Mouse (Mus musculus) midbrain, embryonic 14.5 days (tissue): ENCODE measurements around the gene Ccr10. TPM values are rescaled to one million over a fixed set of nuclear protein-coding genes. Genes with fewer than 3 reads are reported as not detected.
"Not testable (repeated sequence)": the region's sequence is repeated elsewhere in the genome, so short reads cannot be mapped to it uniquely, and the experiment has no call there.

Source experiments
- ATAC-seq: fragments of 200-750 bp; cut with Nextera tagmentation; 2 replicates; pipeline ENCODE4 v1.8.0; 2017; ENCODE audit warnings: moderate number of reproducible peaks, moderate library complexity; ENCODE audit not compliant: low FRiP score, low TSS enrichment
- DNase-seq: peaks from one replicate; pipeline ENCODE4 v3.0.0-alpha.2; 2015
- H3K27ac ChIP-seq: fragments of 300-500 bp; sonication (generic); replicated peaks from 2 replicates; pipeline ENCODE4 v1.5.1; 2014; ENCODE audit warnings: mild to moderate bottlenecking, low read depth, low read length, moderate library complexity
- H3K27me3 ChIP-seq: fragments of 300-500 bp; sonication (generic); 2 replicates; pipeline ENCODE4 v1.6.1; 2014; ENCODE audit warnings: low read length, control low read depth, mixed read lengths; ENCODE audit not compliant: control insufficient read depth, insufficient read depth
- H3K36me3 ChIP-seq: fragments of 300-500 bp; sonication (generic); 2 replicates; pipeline ENCODE4 v1.6.1; 2014; ENCODE audit warnings: low read length, control low read depth; ENCODE audit not compliant: control insufficient read depth, insufficient read depth
- H3K4me1 ChIP-seq: fragments of 300-500 bp; sonication (generic); 2 replicates; pipeline ENCODE4 v1.6.1; 2014; ENCODE audit warnings: mild to moderate bottlenecking, antibody characterized with exemption, low read length, control low read depth; ENCODE audit not compliant: control insufficient read depth, insufficient read depth
- H3K4me2 ChIP-seq: fragments of 300-500 bp; sonication (generic); 2 replicates; pipeline ENCODE4 v1.6.1; 2014; ENCODE audit warnings: mild to moderate bottlenecking, low read length, moderate library complexity
- H3K4me3 ChIP-seq: fragments of 300-500 bp; sonication (generic); replicated peaks from 2 replicates; pipeline ENCODE4 v1.5.1; 2014; ENCODE audit warnings: low read depth, low read length
- H3K9ac ChIP-seq: fragments of 300-500 bp; sonication (generic); replicated peaks from 2 replicates; pipeline ENCODE4 v1.6.1; 2014; ENCODE audit warnings: mild to moderate bottlenecking, low read length, moderate library complexity
- H3K9me3 ChIP-seq: fragments of 300-500 bp; sonication (generic); 2 replicates; pipeline ENCODE4 v1.6.1; 2016; ENCODE audit warnings: low read length, control low read depth, mixed read lengths; ENCODE audit not compliant: control insufficient read depth
- WGBS: fragments of 180-500 bp; shearing (Covaris S2); extraction: QIAGEN DNeasy Blood & Tissue Kit; methylation state at CpG from one replicate; pipeline ENCODE4 v1.1.7; 2014; 5-methylcytosine and 5-hydroxymethylcytosine counted together
- polyA plus RNA-seq: library from polyadenylated mRNA; unstranded; fragments of >200 nt; fragmentation: Nextera tagmentation; extraction: Ambion mirVana; gene quantifications from 2 replicates; pipeline ENCODE4 v1.2.1, GENCODE M21; 2014

Ccr10 gene
- polyA plus RNA-seq, 1 experiment from 2014 or later = not detected

DNA sequence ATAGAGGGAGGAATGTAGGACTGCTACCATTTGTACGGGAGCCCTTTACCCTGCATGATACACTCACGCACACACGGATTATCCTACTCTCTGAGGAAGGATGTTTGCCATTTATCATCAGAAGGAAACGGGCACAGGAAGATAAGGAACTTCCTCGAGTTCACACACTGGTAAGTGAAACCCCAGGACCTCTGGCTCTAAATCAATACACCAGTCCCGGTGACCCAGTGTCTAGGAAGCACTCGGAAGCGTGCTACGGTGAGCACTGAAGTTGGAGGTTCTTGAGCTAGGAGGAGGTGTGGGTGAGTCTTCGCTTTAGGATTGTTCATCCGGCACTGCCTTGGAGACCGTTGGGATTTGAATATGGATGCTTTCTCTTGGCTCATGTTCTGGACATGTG, 42.2 kb downstream of the Ccr10 start:
- WGBS = 89% methylated on average over 12 of the region's 12 CpGs
- no peak for ATAC-seq

DNA sequence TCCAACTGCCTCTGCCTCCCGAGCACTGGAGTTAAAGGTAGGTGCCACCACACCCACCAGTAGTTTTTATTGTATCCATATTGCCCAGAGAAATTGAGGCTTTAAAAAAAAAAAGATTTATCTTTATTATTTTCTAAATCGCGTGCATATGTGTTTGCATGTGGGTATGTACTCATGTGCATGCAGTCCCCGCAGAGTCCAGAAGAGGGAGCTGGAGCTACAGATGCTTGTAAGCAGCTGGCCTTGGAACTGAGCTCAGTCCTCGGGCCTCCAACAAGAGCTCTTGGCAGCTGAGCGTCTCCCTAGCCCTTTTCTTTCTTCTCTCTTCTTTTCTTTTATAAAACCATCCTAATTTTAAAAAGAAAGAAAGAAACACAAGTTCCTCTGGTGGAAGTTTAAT, 43.5 kb downstream of the Ccr10 start:
- Histone ChIP-seq H3K4me2 (no peak overlapping the region), H3K9ac (no peak overlapping the region), H3K4me1 (no peaks in the 10 kb centered on the region), H3K27me3 (no peaks in the 10 kb centered on the region), H3K4me3 (no peak overlapping the region), H3K27ac (no peak overlapping the region), H3K9me3 (no peaks in the 10 kb centered on the region), H3K36me3 (peaks cover 2% of the 10 kb centered on the region)
- peak; percentile 34 for DNase-seq
- ATAC-seq = no peak
- WGBS = 86% methylated on average over 6 of the region's 6 CpGs

More for the DNA sequence above, 42.2 kb downstream of the Ccr10 start:
- Histone ChIP-seq H3K4me2 (no peak overlapping the region), H3K4me1 (no peaks in the 10 kb centered on the region), H3K36me3 (no peaks in the 10 kb centered on the region), H3K27ac (no peak overlapping the region), H3K27me3 (no peaks in the 10 kb centered on the region), H3K9me3 (no peaks in the 10 kb centered on the region), H3K4me3 (no peak overlapping the region), H3K9ac (no peak overlapping the region)
- DNase-seq = no peak

DNA sequence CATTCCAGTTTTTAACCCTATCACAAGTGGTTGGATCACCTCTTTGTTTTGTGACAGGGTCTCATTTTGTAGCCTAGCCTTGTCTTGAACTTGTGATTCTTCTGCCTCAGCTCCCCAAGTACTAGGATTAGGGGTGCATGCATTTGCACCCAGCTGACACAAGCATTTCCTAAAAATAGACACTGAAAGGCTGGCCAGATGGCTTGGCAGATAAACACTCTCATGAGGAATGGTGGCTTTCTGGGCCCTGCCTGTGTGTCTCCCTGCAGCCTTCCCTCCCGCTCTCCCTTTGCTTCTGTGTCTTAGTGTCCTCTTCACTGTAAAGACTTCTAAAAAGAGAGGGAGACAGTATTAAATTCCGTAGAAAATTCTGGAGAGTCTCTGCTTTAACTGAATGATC, 44.1 kb downstream of the Ccr10 start:
- no peaks in the 10 kb centered on the region for H3K4me1 ChIP-seq
- H3K36me3 ChIP-seq = peaks cover 7% of the 10 kb centered on the region
- DNase-seq (no peak), ATAC-seq (no peak)
- H3K4me2 ChIP-seq = no peak overlapping the region
- no peak overlapping the region for H3K9ac ChIP-seq
- no peaks in the 10 kb centered on the region for H3K9me3 ChIP-seq
- H3K27ac ChIP-seq = no peak overlapping the region
- no peaks in the 10 kb centered on the region for H3K27me3 ChIP-seq
- 95% methylated on average over 2 of the region's 2 CpGs for WGBS
- no peak overlapping the region for H3K4me3 ChIP-seq

DNA sequence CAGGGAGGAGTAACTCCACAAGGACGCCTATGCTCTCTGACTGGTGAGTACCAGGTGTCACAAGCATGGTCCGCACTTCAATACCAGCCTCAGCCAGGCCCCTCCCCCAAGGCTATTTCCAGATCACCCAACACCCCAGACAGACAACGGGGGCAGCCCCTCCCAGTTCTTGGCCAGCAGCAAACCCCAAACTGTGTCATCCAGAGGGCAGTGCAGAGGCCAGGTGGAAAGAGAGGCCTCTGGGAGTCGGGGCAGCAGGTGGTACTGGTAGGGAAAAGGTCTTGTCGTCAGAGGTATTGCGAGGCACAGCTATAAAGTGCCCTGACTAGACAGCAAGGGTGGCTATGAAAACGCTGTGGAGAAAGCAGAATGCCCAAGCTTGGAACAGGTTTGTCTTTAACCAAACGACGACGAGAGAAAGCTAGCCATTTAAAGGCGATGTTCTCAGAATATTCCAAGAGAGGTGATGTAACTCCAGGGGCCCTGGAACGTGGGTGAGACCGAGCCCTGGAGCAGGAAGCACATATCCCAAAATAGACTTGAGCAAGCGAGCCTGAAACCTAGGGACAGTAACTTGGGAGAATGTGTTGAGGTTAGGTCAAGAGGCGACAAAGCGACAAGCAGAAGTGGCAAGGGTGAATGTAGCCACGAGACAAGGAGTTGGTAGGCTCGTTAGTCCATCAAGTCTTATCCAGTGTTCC, 45.0 kb downstream of the Ccr10 start:
- no peak for ATAC-seq
- H3K4me3 ChIP-seq = no peak overlapping the region
- no peak for DNase-seq
- no peak overlapping the region for H3K9ac ChIP-seq
- no peaks in the 10 kb centered on the region for H3K27me3 ChIP-seq
- no peak overlapping the region for H3K4me2 ChIP-seq
- H3K27ac ChIP-seq = no peak overlapping the region
- WGBS = 54% methylated on average over 18 of the region's 18 CpGs
- no peaks in the 10 kb centered on the region for H3K4me1 ChIP-seq
- no peaks in the 10 kb centered on the region for H3K9me3 ChIP-seq
- peaks cover 16% of the 10 kb centered on the region for H3K36me3 ChIP-seq

DNA sequence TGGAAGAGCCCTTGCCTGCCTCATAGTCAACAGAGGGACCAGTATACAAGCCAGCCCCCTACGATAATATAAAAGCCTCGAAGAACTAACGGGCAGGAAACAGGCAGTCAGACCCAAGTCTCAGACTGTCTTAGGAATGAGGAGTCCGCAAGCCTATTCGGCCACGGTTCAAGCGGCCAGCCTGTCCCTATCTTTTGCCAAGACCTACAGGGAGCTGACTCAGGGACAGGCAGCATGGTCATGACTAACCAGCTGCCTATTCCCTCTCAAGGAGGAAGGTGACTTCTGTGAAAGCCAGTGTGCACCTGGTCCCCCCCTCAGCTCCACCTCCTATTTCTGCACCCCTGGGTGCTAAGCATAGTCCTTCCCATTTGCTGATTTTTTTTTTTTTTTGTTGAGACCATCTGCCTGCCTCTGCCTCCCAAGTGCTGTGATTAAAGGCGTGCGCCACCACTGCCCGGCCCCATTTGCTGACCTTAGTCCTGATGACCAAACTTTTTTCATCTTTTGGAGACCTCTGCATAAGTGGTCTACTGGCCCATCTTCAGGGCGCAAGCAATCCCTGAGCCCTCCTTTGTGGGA, 46.2 kb downstream of the Ccr10 start:
- H3K9ac ChIP-seq = no peak overlapping the region
- H3K9me3 ChIP-seq = no peaks in the 10 kb centered on the region
- ATAC-seq (no peak), DNase-seq (no peak)
- WGBS = 86% methylated on average over 11 of the region's 11 CpGs
- no peak overlapping the region for H3K4me2 ChIP-seq
- H3K27me3 ChIP-seq = no peaks in the 10 kb centered on the region
- H3K36me3 ChIP-seq = peaks cover 16% of the 10 kb centered on the region
- no peak overlapping the region for H3K4me3 ChIP-seq
- H3K4me1 ChIP-seq = no peaks in the 10 kb centered on the region
- no peak overlapping the region for H3K27ac ChIP-seq

DNA sequence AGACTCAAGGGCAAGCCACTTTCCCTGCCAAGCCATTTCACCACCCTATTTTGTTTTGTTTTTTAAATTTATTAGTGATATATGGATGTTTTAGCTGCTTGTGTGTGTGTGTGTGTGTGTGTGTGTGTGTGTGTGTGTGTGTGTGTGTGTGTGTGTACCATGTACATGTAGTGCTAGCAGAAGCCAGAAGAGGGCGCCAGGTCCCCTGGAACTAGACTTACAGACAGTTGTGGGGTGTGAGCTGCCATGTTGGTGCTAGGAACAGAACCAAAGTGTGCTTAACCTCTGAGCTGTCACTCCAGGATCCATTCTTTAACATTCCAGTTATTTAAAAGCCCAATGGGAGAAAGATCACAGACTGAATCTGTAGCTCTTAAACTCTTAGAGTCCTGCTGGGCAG, 48.2 kb downstream of the Ccr10 start:
- no peaks in the 10 kb centered on the region for H3K27me3 ChIP-seq
- no peak overlapping the region for H3K9ac ChIP-seq
- H3K4me3 ChIP-seq = no peak overlapping the region
- H3K27ac ChIP-seq = no peak overlapping the region
- DNase-seq = no peak
- no peak for ATAC-seq
- no peak overlapping the region for H3K4me2 ChIP-seq
- WGBS = 77% methylated on average over 1 of the region's 1 CpGs
- peaks cover 29% of the 10 kb centered on the region for H3K36me3 ChIP-seq
- no peaks in the 10 kb centered on the region for H3K4me1 ChIP-seq
- no peaks in the 10 kb centered on the region for H3K9me3 ChIP-seq

DNA sequence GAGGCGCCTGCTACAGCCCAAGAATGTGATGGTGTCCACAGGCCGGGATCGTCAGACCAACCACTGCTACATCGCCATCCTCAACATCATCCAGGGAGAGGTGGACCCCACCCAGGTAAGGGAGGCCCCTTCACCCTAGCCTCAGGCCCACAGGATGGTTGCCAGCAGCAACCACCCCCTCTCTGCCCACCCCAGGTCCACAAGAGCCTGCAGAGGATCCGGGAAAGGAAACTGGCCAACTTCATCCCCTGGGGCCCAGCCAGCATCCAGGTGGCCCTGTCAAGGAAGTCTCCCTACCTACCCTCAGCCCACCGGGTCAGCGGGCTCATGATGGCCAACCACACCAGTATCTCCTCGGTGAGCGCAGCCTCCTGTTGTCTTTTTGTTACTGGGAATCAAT, 50.2 kb downstream of the Ccr10 start:
- H3K9ac ChIP-seq, H3K27ac ChIP-seq, H3K27me3 ChIP-seq, ATAC-seq, DNase-seq, H3K4me3 ChIP-seq, H3K4me2 ChIP-seq, H3K9me3 ChIP-seq: not testable (repeated sequence)
- Histone ChIP-seq H3K4me1 (peaks cover 11% of the 10 kb centered on the region), H3K36me3 (peaks cover 29% of the 10 kb centered on the region)
- 97% methylated on average over 6 of the region's 9 CpGs for WGBS

DNA sequence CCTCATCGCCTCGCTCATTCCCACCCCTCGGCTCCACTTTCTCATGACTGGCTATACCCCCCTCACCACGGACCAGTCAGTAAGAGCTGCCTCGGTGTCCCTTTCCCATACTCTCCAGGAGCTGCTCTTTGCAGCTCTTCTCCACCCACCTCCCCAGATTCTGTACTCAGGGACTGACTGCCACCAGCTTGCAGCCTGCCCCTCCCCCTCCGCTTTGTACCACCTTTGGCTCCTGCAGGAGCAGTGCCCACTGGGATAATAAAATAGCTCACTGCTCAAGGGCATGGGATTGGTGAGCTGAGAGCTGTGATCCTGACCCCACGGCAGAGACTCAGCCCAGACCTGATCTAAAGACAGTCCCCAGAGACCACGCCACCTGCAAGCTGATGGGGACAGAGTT, 50.7 kb downstream of the Ccr10 start:
- H3K27ac ChIP-seq, ATAC-seq, H3K27me3 ChIP-seq, H3K9ac ChIP-seq, DNase-seq, H3K9me3 ChIP-seq, H3K4me3 ChIP-seq, H3K4me2 ChIP-seq: not testable (repeated sequence)
- 94% methylated on average over 8 of the region's 8 CpGs for WGBS
- Histone ChIP-seq H3K36me3 (peaks cover 29% of the 10 kb centered on the region), H3K4me1 (peaks cover 11% of the 10 kb centered on the region)
